Mouse (Mus musculus): ENCODE results near the gene Mogat2.

The Mogat2 gene

GRCm38 (mm10) chr7:99235657-99236056, 2.8 kb downstream of the Mogat2 start:
- DNase-seq (ENCODE audit: low spot score): no peak

- no peak for DNase-seq (ENCODE audit: low spot score)
These were observed 3.5 kb downstream of the Mogat2 start for GRCm38 (mm10) chr7:99234916-99235315.

GRCm38 (mm10) chr7:99232571-99232970, 5.8 kb downstream of the Mogat2 start:
- peak; percentile 58 for DNase-seq (ENCODE audit: low spot score)

- no peak for DNase-seq (ENCODE audit: low spot score)
These were observed 8.2 kb downstream of the Mogat2 start for GRCm38 (mm10) chr7:99230061-99230747.

GRCm38 (mm10) chr7:99229411-99229810, 9.0 kb downstream of the Mogat2 start:
- DNase-seq (ENCODE audit: low spot score): no peak

- DNase-seq (ENCODE audit: low spot score): no peak
These were observed 9.6 kb downstream of the Mogat2 start for GRCm38 (mm10) chr7:99228825-99229224.

- no peak for DNase-seq (ENCODE audit: low spot score)
These were observed 11.2 kb downstream of the Mogat2 start for GRCm38 (mm10) chr7:99227267-99227666.

GRCm38 (mm10) chr7:99226662-99227061, 11.8 kb downstream of the Mogat2 start:
- no peak for DNase-seq (ENCODE audit: low spot score)

- no peak for DNase-seq (ENCODE audit: low spot score)
These were observed 13.0 kb downstream of the Mogat2 start for GRCm38 (mm10) chr7:99225421-99225820.

GRCm38 (mm10) chr7:99224648-99225190, 13.7 kb downstream of the Mogat2 start:
- DNase-seq (ENCODE audit: low spot score): no peak

- no peak for DNase-seq (ENCODE audit: low spot score)
These were observed 14.2 kb downstream of the Mogat2 start for GRCm38 (mm10) chr7:99224225-99224624.

GRCm38 (mm10) chr7:99217338-99218074, 20.9 kb downstream of the Mogat2 start:
- DNase-seq (ENCODE audit: low spot score): no peak

GRCm38 (mm10) chr7:99215347-99215855, 23.0 kb downstream of the Mogat2 start:
- DNase-seq (ENCODE audit: low spot score): no peak

GRCm38 (mm10) chr7:99214621-99215185, 23.7 kb downstream of the Mogat2 start:
- no peak for DNase-seq (ENCODE audit: low spot score)

GRCm38 (mm10) chr7:99213686-99214085, 24.7 kb downstream of the Mogat2 start:
- DNase-seq (ENCODE audit: low spot score): no peak

GRCm38 (mm10) chr7:99213056-99213455, 25.4 kb downstream of the Mogat2 start:
- DNase-seq (ENCODE audit: low spot score): no peak

GRCm38 (mm10) chr7:99208704-99209103, 29.7 kb downstream of the Mogat2 start:
- DNase-seq (ENCODE audit: low spot score): no peak

- no peak for DNase-seq (ENCODE audit: low spot score)
These were observed 32.1 kb downstream of the Mogat2 start for GRCm38 (mm10) chr7:99206364-99206763.

GRCm38 (mm10) chr7:99202163-99202562, 36.3 kb downstream of the Mogat2 start:
- DNase-seq (ENCODE audit: low spot score): no peak

- DNase-seq (ENCODE audit: low spot score): no peak
These were observed 38.1 kb downstream of the Mogat2 start for GRCm38 (mm10) chr7:99200290-99200689.

GRCm38 (mm10) chr7:99199451-99200175, 38.8 kb downstream of the Mogat2 start:
- DNase-seq (ENCODE audit: low spot score): no peak

- DNase-seq (ENCODE audit: low spot score): no peak
These were observed 39.6 kb downstream of the Mogat2 start for GRCm38 (mm10) chr7:99198811-99199210.

Data from testis, postnatal 10 days (tissue).